Mouse (Mus musculus): ENCODE results near the gene Papss1.
"Not testable (repeated sequence)": the region's sequence is repeated elsewhere in the genome, so short reads cannot be mapped to it uniquely, and the experiment has no call there.

Gene Papss1

GRCm38 (mm10) chr3:131564430-131565256 lies at the start of gene Papss1:
Gene Papss1 (plus strand): TSS chr3:131564768.
- peak; percentile 100 for DNase-seq (ENCODE audit: inconsistent age in 2 of 2, low spot score in 1 of 2)

- DNase-seq (ENCODE audit: inconsistent age in 2 of 2, low spot score in 1 of 2) = no peak
These were observed 48.1 kb upstream of the Papss1 start for GRCm38 (mm10) chr3:131516332-131516999.

GRCm38 (mm10) chr3:131517756-131518155 lies 46.8 kb upstream of the Papss1 start:
- no peak for DNase-seq (ENCODE audit: inconsistent age in 2 of 2, low spot score in 1 of 2)

DNA sequence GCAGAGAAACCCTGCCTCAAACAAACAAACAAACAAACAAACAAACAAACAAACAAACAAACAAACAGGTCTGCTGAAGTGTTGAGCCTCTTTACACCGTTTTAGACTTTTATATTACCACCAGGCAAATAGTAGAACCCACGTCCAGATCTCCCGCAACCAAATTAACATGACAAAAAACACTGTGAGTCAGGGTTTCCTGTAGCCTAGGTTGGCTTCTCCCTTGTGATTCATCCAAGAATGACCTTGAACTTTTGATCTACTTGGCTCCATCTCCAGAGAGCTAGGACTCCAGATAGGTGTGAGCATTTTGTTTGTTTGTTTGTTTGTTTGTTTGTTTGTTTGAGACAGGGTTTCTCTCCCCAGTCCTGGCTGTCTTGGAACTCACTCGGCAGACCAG lies 43.4 kb upstream of the Papss1 start:
- no peak for DNase-seq (ENCODE audit: inconsistent age in 2 of 2, low spot score in 1 of 2)

- DNase-seq (ENCODE audit: inconsistent age in 2 of 2, low spot score in 1 of 2) = no peak
These were observed 42.3 kb upstream of the Papss1 start for GRCm38 (mm10) chr3:131522243-131522642.

DNA sequence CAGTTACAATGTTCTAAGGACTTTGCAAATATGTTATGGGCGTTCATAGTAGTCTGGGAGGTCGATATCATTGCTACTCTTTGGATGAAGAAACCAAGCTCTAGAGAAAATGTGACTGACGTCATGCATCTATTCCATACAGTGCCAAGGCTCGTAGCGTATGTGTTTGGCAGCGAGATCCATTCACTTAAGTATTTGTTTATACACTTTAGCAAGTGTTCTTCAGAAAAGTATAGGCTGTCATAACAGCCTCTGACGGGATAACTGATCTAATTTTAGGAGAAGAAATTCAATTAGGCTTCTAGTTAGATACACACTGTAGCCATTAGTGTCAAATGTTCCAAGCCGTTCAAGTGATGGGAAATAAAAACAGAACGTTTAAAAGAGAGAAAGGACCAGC lies 40.8 kb upstream of the Papss1 start:
- DNase-seq (ENCODE audit: inconsistent age in 2 of 2, low spot score in 1 of 2) = no peak

DNA sequence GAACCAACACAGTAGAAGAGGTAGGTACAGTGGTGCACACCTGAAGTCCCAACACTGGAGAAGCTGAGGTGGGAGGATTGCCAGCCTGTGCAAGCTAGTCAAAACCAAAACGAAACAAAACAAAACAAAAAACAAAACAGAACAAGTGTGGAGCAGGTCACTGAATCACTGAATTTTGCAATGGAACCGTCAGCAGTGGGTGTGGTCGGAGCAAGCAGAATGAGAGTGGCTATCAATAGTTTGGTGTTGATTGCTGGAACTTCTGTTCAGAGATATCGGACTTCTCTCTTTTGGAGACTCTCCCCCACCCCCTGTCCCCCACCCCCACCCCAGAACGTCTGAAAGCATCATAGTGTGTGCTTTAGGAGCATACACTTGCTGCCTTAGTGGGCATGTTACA lies 40.4 kb upstream of the Papss1 start:
- no peak for DNase-seq (ENCODE audit: inconsistent age in 2 of 2, low spot score in 1 of 2)

DNA sequence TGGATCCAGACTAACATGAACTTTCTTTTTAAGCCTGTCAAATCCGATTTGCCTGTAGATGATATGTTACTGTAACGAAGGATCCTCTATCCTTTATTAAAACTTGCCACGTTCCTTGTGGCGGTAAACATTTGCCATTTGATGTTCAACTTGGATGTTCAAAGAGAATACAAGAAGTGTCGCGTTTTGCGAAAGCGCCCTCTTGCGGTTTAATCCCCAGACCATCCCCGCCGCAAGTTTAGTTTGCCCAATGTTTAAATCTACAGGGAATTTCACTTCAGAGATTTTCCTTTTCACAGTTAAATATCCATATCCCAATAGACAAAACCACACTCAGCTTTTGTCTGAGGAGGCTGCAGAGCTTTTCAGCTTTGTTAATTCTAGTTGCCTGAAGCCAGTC lies 39.8 kb upstream of the Papss1 start:
- peak; percentile 30 to 74 for DNase-seq (ENCODE audit: inconsistent age in 2 of 2, low spot score in 1 of 2)

- DNase-seq (ENCODE audit: inconsistent age in 2 of 2, low spot score in 1 of 2) = no peak
These were observed 39.3 kb upstream of the Papss1 start for GRCm38 (mm10) chr3:131525229-131525628.

DNA sequence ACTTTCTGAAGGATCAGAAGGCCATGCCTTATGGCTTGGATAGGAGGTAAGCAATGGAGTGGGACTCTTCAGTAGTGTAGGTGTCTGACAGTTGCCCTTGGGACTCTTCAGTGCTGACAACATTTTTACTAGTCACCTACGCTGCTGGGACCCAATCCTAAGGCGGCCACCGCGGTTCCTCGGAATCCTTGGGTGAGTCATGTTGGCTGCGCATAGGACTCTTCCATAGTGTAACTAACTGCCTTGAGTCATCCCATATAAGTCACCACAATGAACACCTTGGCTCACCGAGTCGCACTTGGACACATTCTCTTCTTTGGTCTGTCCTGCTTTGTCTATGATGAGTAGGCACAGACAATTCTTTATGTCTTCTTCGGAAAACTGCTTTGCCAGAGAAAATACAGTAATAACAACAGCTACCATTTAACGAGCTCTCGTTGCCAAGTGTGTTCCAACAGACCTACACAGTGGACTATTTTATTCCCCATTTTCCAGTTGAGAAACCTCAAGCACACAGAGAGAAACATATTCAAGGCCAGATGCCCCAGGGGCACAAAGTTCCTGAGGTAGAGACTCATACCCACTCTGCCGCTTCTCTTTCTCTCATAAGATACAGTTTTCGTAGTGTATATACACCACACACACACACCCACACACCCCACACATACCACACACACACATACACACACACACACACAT lies 23.2 kb upstream of the Papss1 start:
- no peak for DNase-seq (ENCODE audit: inconsistent age in 2 of 2, low spot score in 1 of 2)

DNA sequence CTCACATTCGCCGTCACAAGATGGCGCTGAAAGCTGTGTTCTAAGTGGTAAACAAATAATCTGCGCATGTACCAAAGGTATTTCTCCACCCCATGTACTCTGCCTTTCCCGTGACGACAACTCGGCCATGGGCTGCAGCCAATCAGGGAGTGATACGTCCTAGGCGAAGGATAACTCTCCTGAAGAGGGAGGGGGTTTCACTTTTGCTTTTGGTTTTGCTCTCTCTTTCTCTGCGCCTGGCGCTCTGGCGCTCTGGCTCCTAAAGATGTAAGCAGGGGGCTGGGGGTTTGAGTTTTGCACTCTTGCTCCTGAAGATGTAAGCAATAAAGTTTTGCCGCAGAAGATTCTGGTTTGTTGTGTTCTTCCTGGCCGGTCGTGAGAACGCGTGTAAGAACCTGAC lies 17.0 kb upstream of the Papss1 start:
- not testable (repeated sequence) for DNase-seq (ENCODE audit: inconsistent age in 2 of 2, low spot score in 1 of 2)

DNA sequence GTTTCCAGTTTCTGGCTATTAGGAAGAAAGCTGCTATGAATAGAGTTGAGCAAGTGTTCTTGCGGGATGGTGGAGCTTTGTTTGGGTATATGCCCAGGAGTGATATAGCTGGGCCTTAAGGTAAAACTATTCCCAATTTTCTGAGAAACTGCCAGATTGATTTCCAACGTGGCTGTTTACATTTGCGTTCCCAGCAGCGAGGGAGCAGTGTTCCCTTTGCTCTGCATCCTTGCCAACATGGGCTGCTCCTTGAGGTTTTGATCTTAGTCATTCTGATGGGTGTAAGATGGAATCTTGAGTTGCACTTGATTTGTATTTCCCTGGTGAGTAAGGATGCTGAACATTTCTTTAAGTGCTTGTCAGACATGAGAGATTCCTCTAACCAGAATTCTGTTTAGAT lies 14.5 kb upstream of the Papss1 start:
- no peak for DNase-seq (ENCODE audit: inconsistent age in 2 of 2, low spot score in 1 of 2)

- DNase-seq (ENCODE audit: inconsistent age in 2 of 2, low spot score in 1 of 2) = peak in 1 of 2 experiments; percentile 82
These were observed 12.0 kb upstream of the Papss1 start for GRCm38 (mm10) chr3:131552349-131553254.

- no peak for DNase-seq (ENCODE audit: inconsistent age in 2 of 2, low spot score in 1 of 2)
These were observed 8.8 kb upstream of the Papss1 start for GRCm38 (mm10) chr3:131555771-131556170.

DNA sequence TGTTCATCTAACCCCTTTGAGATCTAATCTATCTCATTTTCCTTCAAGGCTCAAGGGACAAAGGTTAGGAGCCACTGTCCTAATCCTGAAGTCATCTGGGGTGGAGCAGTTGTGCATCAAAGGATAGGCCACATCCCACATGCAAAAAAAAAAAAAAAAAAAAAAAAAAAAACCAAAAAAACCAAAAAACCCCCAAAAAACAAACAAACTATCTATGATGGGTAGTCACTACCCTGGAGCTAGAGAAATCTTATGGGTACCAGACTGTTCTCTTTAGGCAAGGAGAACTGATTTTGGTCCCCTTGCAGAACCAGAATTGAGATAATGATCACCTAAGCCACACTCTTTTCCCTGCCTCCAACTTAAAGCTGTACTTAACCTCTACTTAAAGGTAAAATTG lies 3.0 kb upstream of the Papss1 start:
- no peak for DNase-seq (ENCODE audit: inconsistent age in 2 of 2, low spot score in 1 of 2)

- DNase-seq (ENCODE audit: inconsistent age in 2 of 2, low spot score in 1 of 2) = peak in 1 of 2 experiments; percentile 36
These were observed 666 bp downstream of the Papss1 start for GRCm38 (mm10) chr3:131565257-131565610.

- peak in 1 of 2 experiments; percentile 18 for DNase-seq (ENCODE audit: inconsistent age in 2 of 2, low spot score in 1 of 2)
These were observed 1.7 kb downstream of the Papss1 start for GRCm38 (mm10) chr3:131566281-131566680.

DNA sequence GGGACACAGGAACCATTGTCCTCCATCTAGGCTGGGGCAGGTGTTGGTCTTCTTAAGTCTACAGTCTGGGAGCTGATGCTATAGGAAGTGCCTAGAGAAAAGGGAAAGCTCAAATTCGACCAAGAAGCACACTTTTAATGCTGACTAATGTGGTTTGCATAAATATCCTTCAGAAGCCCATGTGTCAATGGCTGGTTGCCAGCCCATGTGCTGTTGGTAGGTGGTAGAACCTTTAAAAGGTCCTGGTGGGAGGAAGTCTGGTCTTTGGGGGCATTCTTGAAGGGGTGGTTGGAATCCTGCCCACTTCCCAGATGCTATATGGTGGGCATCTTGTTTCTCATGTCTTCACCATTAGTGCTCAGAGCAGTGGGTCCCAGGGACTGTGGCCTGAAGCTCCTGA lies 5.9 kb downstream of the Papss1 start:
- DNase-seq (ENCODE audit: inconsistent age in 2 of 2, low spot score in 1 of 2) = no peak

DNA sequence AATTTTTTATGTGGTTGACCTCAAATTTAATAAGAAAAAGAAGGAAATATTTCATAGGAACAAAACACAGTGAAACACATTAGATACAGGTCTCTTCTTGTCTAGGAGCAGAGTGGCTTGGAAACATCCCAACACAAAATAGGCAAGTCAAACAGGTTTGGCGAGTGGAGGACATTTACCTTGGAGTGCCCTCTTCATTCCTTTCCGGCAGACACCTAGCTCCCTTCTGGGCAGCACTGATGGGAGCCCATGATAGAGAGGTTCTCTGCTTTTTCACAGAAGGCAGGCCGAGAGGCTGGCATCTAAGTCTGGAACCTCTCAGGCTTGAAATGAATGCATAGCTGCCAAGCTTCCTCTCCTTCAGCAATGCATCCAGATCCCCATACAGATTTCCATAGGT lies 9.0 kb downstream of the Papss1 start:
- DNase-seq (ENCODE audit: inconsistent age in 2 of 2, low spot score in 1 of 2) = no peak

DNA sequence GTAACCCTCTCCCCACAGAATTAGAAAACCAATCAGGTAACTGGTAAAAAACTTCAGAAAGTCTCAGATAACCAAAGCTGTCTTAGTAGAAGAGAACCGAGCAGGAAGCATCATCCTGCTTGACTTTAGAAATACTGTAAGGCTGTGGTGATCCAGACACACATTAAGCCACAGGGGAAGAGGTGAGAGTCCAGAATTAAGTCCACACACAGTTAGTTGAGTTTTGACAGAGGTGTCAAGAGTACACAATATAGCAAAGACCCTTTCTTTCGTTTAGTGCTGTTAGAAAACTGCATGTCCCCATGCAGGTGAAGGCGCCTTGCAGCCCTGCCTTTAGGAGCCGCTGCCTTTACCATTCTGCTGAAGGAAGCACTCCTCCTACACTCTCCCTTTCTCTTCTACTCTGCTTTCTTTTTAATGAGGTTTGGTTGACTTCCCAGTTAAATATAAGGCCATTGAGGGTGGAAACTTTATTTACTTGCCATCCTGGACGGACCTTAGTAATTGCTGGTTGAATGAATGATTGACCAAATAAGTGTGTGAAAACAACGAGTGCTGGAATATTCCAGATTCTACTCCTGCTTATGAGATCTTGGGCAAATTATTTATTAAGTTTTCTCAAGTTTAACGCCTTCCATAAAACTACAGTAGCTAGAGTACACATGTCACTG lies 14.0 kb downstream of the Papss1 start:
- DNase-seq (ENCODE audit: inconsistent age in 2 of 2, low spot score in 1 of 2) = no peak
